In genomic region chr2:167860457-167861177, GRCm38 (mm10) we compare ENCODE assay signal across 8 mouse cellular contexts.
DNase-seq lines count a peak whose midpoint lies in the region; ATAC-seq and TF ChIP-seq lines count a peak whose summit lies in the region.

No protein-coding gene starts in this region.

- CTCF ChIA-PET in Patski (lab: Charles Lee), result interaction anchor here (0.9 to 2.2 kb wide), 3 partner anchors 9 to 180 kb away, joined by 3 to 5 read pairs (median 4); no protein-coding TSS in a partner anchor

- DNase-seq in Patski (ENCODE audit: low read depth, low spot score), result no peak
- peak; percentile 30 to 50 for DNase-seq in cerebellum, adult 2 months
- peak; percentile 83 to 91 for DNase-seq in gastrocnemius, postnatal 4 days (ENCODE audit: low spot score in 2 of 2)
- peak; percentile 60 to 68 for DNase-seq in left cerebral cortex, adult 18-20 months (ENCODE audit: low spot score in 2 of 2)
- peak; percentile 96 for DNase-seq in lung, postnatal 36 days
- peak; percentile 19 for DNase-seq in telencephalon, adult 2 months (ENCODE audit: low read depth, low spot score)
- DNase-seq in natural killer cell, adult 2 months (ENCODE audit: low spot score in 2 of 2), result no peak

- TF ChIP-seq CTCF in Patski (IDR thresholded peaks at IDR 0.05), result no peak
- TF ChIP-seq CTCF in cerebellum, adult 2 months (IDR thresholded peaks at IDR 0.05; ENCODE audit: borderline replicate concordance, insufficient read depth, low read depth, low read length), result no peak

- TF ChIP-seq POLR2A in cerebellum, adult 2 months (IDR thresholded peaks at IDR 0.05; ENCODE audit: borderline replicate concordance, insufficient read depth, low read length), result no peak

- 0 out of 2 replicates have a peak overlapping the region, but pooled peaks have one; percentile 3 for H3K4me2 ChIP-seq in intestine, embryonic 15.5 days (replicated peaks)

- no peaks in the 10 kb centered on the region for H3K27me3 ChIP-seq in Patski
- no peaks in the 10 kb centered on the region for H3K27me3 ChIP-seq in cerebellum, adult 2 months (ENCODE audit: control insufficient read depth, insufficient read depth, low read length)
- H3K27me3 ChIP-seq in intestine, embryonic 15.5 days (replicated peaks), result no peaks in the 10 kb centered on the region

- H3K27ac ChIP-seq in cerebellum, adult 2 months (ENCODE audit: insufficient read depth, low read length), result no peak overlapping the region
- H3K27ac ChIP-seq in intestine, embryonic 15.5 days, result peak overlapping the region; percentile 78

- POLR2A ChIA-PET in Patski (lab: Charles Lee), result interaction anchor here (0.9 kb wide), 1 partner anchor 9 kb away, joined by 3 read pairs; no protein-coding TSS in a partner anchor

- in situ Hi-C loops in Patski (cut with MboI; ENCODE audit: low pct_unique_long_range_greater_than_20kb), result no loop called here

- H3K9me3 ChIP-seq in intestine, embryonic 15.5 days, result no peaks in the 10 kb centered on the region

- no peaks in the 10 kb centered on the region for H3K36me3 ChIP-seq in intestine, embryonic 15.5 days

- 0 out of 2 replicates have a peak overlapping the region, but pooled peaks have one; percentile 8 for H3K9ac ChIP-seq in intestine, embryonic 15.5 days

- no peak overlapping the region for H3K4me3 ChIP-seq in cerebellum, adult 2 months (replicated peaks; ENCODE audit: insufficient read depth, low read depth, low read length)
- H3K4me3 ChIP-seq in intestine, embryonic 15.5 days (replicated peaks), result no peak overlapping the region

- ATAC-seq in Patski, result peak; percentile 51
- ATAC-seq in intestine, embryonic 15.5 days, result peak; percentile 59

- no peaks in the 10 kb centered on the region; the same call in 1 of the 2 replicates for H3K4me1 ChIP-seq in cerebellum, adult 2 months (ENCODE audit: control insufficient read depth, insufficient read depth, low read length)
- peaks cover 44% of the 10 kb centered on the region for H3K4me1 ChIP-seq in intestine, embryonic 15.5 days (replicated peaks)

- WGBS in cerebellum, adult 2 months, result 19% methylated on average over 10 of the region's 10 CpGs
- 39% methylated on average over 10 of the region's 10 CpGs for WGBS in intestine, embryonic 15.5 days

Comparison
In these comparisons a context has a peak if more than half of its experiments do, and no peak if none do; other contexts are left out.
1. DNase-seq: peak in cerebellum, adult 2 months (2 of 2), gastrocnemius, postnatal 4 days (2 of 2), left cerebral cortex, adult 18-20 months (2 of 2), lung, postnatal 36 days (single experiment) and telencephalon, adult 2 months (single experiment); none in Patski (single experiment) and natural killer cell, adult 2 months (0 of 2).